Mouse (Mus musculus) testis, adult 2 months (tissue): ENCODE measurements at regions not wholly inside any gene's neighbourhood (a gene's known extent, or its start where the extent isn't known, plus 50 kb on each side); places are given as distances from the start of the nearest gene placed in this dataset.

ENCODE experiments used
- H3K27ac ChIP-seq: fragments of 200-500 bp; 2 replicates; pipeline ENCODE4 v1.5.1; 2012; ENCODE audit warnings: low read depth, low read length; ENCODE audit not compliant: control insufficient read depth, insufficient read depth
- H3K27me3 ChIP-seq: fragments of 200-500 bp; 2 replicates; pipeline ENCODE4 v1.6.1; 2012; ENCODE audit warnings: mild to moderate bottlenecking, low read length, moderate library complexity; ENCODE audit not compliant: control insufficient read depth, insufficient read depth
- H3K36me3 ChIP-seq: fragments of 200-500 bp; 2 replicates; pipeline ENCODE4 v1.6.1; 2012; ENCODE audit warnings: mild to moderate bottlenecking, low read length; ENCODE audit not compliant: control insufficient read depth, insufficient read depth
- H3K4me1 ChIP-seq: fragments of 200-500 bp; 2 replicates; pipeline ENCODE4 v1.6.1; 2012; ENCODE audit warnings: low read length; ENCODE audit not compliant: control insufficient read depth, insufficient read depth
- H3K4me3 ChIP-seq: fragments of 200-500 bp; 2 replicates; pipeline ENCODE4 v1.5.1; 2012; ENCODE audit warnings: low read depth, mild to moderate bottlenecking, low read length, moderate library complexity, mixed read lengths; ENCODE audit not compliant: control insufficient read depth
- CTCF ChIP-seq: fragments of 200-500 bp; IDR thresholded peaks from 2 replicates; pipeline ENCODE4 v1.5.1; 2012; ENCODE audit warnings: low read depth, mild to moderate bottlenecking, inconsistent platforms, low read length, moderate library complexity; ENCODE audit not compliant: control insufficient read depth, insufficient read depth, insufficient replicate concordance
- POLR2A ChIP-seq: fragments of 200-500 bp; IDR thresholded peaks from 2 replicates; pipeline ENCODE4 v1.6.1; 2012; ENCODE audit warnings: low read depth, mild to moderate bottlenecking, inconsistent platforms, low read length, moderate library complexity; ENCODE audit not compliant: control insufficient read depth

- Histone ChIP-seq H3K27ac (no peak overlapping the region), H3K36me3 (no peaks in the 10 kb centered on the region), H3K27me3 (no peaks in the 10 kb centered on the region), H3K4me1 (no peaks in the 10 kb centered on the region), H3K4me3 (no peak overlapping the region)
- TF ChIP-seq CTCF (no peak), POLR2A (no peak)
Observed at GRCm38 (mm10) chr12:77901254-77901653, 292.8 kb upstream of the Gm6657 start.

- H3K27ac ChIP-seq = no peak overlapping the region
Observed at GRCm38 (mm10) chr12:77912863-77913554, 281.0 kb upstream of the Gm6657 start.

GRCm38 (mm10) chr12:77928729-77929128 lies 265.3 kb upstream of the Gm6657 start:
- Histone ChIP-seq H3K27ac (no peak overlapping the region), H3K27me3 (no peaks in the 10 kb centered on the region), H3K4me3 (no peak overlapping the region), H3K4me1 (no peaks in the 10 kb centered on the region), H3K36me3 (no peaks in the 10 kb centered on the region)
- TF ChIP-seq POLR2A = no peak
- TF ChIP-seq CTCF = no peak

More at GRCm38 (mm10) chr12:77912863-77913554, 281.0 kb upstream of the Gm6657 start:
- no peak overlapping the region for H3K4me3 ChIP-seq
- TF ChIP-seq POLR2A (no peak), CTCF (no peak)
- H3K27me3 ChIP-seq = no peaks in the 10 kb centered on the region
- H3K36me3 ChIP-seq = no peaks in the 10 kb centered on the region
- H3K4me1 ChIP-seq = no peaks in the 10 kb centered on the region

- Histone ChIP-seq H3K27ac (no peak overlapping the region), H3K27me3 (no peaks in the 10 kb centered on the region), H3K4me1 (no peaks in the 10 kb centered on the region), H3K4me3 (no peak overlapping the region), H3K36me3 (no peaks in the 10 kb centered on the region)
- TF ChIP-seq CTCF = no peak
- TF ChIP-seq POLR2A = no peak
Observed at GRCm38 (mm10) chr12:77929571-77929970, 264.5 kb upstream of the Gm6657 start.

GRCm38 (mm10) chr12:77943960-77944359 lies 250.1 kb upstream of the Gm6657 start:
- no peaks in the 10 kb centered on the region for H3K36me3 ChIP-seq
- TF ChIP-seq CTCF (no peak), POLR2A (no peak)
- H3K4me3 ChIP-seq = no peak overlapping the region
- no peaks in the 10 kb centered on the region for H3K27me3 ChIP-seq
- no peak overlapping the region for H3K27ac ChIP-seq
- no peaks in the 10 kb centered on the region for H3K4me1 ChIP-seq

GRCm38 (mm10) chr12:77949474-77950017 lies 244.5 kb upstream of the Gm6657 start:
- Histone ChIP-seq H3K27me3 (no peaks in the 10 kb centered on the region), H3K27ac (no peak overlapping the region), H3K36me3 (no peaks in the 10 kb centered on the region), H3K4me1 (peaks cover 2% of the 10 kb centered on the region; the same call in 1 of the 2 replicates), H3K4me3 (no peak overlapping the region)
- TF ChIP-seq POLR2A (no peak), CTCF (no peak)

GRCm38 (mm10) chr12:77952492-77952891 lies 241.6 kb upstream of the Gm6657 start:
- Histone ChIP-seq H3K27ac (no peak overlapping the region), H3K36me3 (no peaks in the 10 kb centered on the region), H3K27me3 (no peaks in the 10 kb centered on the region), H3K4me3 (no peak overlapping the region), H3K4me1 (peaks cover 2% of the 10 kb centered on the region; the same call in 1 of the 2 replicates)
- TF ChIP-seq CTCF = no peak
- TF ChIP-seq POLR2A = no peak

GRCm38 (mm10) chr12:77962631-77963030 lies 231.4 kb upstream of the Gm6657 start:
- TF ChIP-seq CTCF (no peak), POLR2A (no peak)
- H3K27me3 ChIP-seq = no peaks in the 10 kb centered on the region
- H3K36me3 ChIP-seq = no peaks in the 10 kb centered on the region
- H3K4me3 ChIP-seq = no peak overlapping the region
- H3K27ac ChIP-seq = no peak overlapping the region
- no peaks in the 10 kb centered on the region for H3K4me1 ChIP-seq
